Mouse (Mus musculus) adrenal gland, postnatal 36 days (tissue): ENCODE data around the gene Dmpk. TPM values are rescaled to one million over a fixed set of nuclear protein-coding genes. Genes with fewer than 3 reads are reported as not detected.
A peak's percentile ranks its signal among the peaks of the same experiment; 100 is the strongest.

Experiments
- DNase-seq, 2 experiments: peaks; one replicate each; pipeline ENCODE4 v3.0.0; 2021; ENCODE audit warnings: mixed read lengths in 1 of 2
- total RNA-seq, 2 experiments: library from RNA; stranded (reverse); gene quantifications; 2 replicates each; pipeline ENCODE4 v1.2.3; 2021

The Dmpk gene
- total RNA-seq, 2 experiments from 2014 or later, result 81.5 to 110 TPM

DNA sequence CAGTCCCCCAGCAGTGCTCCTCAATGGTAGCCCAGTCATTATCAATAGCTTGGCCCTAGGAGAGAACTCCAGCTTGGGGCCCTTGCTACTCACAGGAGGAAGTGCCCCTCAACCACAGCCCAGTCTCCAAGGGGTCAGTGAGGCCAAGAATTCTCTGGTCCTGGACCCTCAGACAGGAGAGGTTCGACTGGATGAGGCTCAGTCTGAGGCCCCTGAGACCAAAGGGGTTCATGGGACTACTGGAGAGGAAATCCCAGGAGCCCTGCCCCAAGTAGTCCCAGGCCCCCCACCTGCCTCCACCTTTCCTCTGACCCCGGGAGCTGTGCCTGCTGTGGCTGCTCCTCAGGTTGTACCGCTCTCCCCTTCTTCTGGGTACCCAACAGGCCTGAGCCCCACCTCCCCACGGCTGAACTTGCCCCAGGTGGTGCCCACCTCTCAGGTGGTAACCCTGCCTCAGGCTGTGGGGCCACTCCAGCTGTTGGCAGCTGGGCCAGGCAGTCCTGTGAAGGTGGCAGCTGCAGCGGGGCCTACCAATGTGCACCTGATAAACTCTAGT is 12.8 kb downstream of the Dmpk start:
- no peak for DNase-seq

DNA sequence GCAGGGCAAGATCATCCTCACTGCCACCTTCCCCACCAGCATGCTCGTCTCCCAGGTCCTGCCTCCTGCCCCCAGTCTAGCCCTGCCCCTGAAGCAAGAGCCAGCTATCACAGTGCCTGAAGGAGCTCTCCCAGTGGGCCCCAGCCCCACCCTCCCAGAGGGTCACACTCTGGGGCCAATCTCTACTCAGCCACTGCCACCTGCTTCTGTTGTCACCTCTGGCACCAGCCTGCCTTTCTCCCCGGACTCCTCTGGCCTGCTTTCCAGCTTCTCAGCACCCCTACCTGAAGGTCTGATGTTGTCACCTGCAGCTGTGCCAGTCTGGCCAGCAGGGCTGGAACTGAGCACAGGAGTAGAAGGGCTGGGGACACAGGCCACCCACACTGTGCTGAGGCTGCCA is 13.6 kb downstream of the Dmpk start:
- no peak for DNase-seq

DNA sequence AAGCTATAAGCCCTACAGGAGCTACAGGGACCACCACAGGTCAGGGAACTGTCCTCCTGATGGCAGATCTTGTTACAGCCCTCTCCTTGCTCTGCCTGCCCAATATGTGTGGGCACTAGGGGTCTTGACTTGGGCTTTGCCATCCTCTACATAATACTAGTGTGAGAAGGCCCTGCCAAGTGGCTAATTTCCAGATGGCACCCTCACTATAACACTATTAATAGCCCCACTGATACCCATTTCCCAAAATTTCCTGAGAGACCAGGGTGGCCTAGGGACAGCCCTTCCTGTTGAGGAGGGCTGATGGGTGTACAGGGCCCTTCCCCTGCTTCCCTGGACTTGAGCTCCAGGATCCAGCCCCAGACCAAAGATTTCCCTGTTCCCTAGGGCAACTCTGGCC is 14.2 kb downstream of the Dmpk start:
- DNase-seq, result no peak

DNA sequence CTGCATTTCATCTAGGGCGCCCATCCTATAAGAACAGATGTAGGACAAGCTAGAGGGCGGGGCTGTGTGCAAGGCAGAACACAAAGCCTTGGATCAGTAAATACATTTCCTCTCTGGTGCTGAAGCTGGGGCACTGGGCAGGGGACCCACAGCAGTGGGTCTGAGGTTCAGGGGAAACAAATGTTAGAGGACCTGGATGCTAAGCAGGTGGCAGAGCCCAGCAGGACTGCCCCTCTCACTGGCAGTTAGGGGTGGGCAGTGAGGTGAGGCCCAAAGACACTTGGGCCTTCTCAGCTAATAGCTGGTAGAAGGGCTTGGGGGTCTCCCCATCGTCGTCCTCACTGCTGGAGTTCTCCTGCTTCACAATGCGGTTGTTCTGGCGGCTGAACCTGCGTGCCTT is 15.2 kb downstream of the Dmpk start:
- DNase-seq, result no peak

DNA sequence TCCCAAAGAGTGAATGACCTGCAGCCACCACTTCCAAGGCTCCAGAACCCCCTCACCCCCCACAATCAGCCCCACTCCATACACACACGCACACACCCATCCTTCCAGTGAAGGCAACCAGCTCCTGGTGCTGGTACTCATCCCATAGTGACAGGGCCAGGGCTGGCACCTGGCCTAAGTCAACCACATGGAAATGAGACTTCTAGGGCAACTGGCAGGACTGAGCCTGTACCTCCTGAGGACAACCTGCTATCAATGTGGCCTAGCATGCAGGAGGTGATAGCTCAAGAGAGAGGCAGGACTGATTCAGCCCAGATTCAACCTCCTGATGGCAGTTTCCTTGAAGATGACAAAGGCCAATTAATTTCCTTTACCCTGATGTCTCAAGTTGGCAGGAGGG is 16.6 kb downstream of the Dmpk start:
- DNase-seq, result no peak

DNA sequence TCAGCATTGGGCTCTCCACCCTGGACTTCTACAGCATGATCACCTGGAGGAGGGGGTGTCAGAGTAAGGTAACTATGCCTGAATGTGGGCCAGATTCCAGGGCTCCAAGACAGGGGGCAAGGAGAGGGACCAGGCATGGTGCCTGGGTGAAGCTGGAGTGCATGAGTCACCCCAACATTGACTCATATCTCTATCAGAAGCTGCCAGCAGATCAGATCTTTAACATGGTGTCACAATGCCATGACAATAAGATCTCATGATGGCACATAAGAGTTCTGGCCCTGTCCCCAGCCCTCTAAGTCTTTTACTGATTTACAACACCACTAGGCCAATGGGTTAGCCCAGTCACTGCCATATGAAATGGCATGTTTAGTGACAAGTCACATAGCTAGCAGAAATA is 20.1 kb downstream of the Dmpk start:
- no peak for DNase-seq

DNA sequence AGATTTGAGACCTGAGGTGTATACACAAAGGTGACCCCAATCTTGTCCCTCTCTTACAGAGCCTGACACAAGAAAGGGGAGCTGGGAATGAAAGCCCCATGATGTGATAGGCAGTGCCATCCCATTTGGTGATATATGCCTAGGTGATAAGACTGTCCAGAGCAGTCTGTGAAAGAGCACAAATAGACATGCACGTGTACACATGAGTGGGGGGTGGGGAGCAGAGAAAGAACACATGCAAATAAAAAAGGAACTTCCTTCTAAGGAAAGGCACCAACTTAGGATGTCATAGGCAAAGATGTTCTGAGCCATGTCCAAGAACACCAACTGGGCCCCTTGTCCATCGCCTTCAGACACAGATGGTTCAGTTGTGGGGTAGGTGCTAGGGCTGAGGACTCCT is 20.8 kb downstream of the Dmpk start:
- no peak for DNase-seq

DNA sequence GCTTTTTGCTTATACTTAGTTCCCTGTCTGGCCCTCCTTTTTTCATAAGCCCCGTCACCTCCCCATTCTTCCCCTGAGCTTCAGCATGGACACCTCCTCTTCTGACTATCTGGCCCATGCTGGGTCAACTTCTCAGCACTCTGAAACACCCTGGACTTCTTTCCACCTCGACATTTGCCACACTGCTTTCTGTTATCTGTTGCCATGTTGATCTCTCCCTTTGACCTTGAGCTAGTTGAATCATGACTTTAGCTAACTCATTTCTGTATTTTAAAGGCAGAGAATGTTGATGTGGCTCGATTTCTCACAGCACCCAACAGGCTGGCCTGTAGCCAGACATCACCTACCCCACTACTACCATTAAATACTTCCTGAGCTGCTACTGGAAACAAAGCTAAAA is 23.8 kb downstream of the Dmpk start:
- peak in 1 of 2 experiments; percentile 43 for DNase-seq

DNA sequence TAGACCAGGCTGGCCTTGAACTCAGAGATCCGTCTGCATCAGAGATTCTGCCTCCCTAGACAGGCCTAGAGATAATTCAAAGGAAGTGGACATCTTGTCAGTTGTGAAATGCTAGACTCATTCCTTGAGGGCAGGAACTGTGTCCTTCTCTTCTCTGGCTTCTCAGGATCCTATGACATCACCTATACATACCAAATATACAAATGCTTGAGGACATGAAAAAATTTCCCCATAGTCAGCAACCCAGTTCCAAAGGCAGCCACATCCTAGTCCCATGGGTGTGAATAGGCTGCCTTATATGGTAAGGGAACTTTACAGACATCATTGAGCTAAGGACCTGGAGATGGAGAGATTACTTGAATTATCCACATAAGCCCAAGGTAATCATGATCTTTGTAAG is 25.9 kb downstream of the Dmpk start:
- DNase-seq, result peak in 1 of 2 experiments; percentile 22

DNA sequence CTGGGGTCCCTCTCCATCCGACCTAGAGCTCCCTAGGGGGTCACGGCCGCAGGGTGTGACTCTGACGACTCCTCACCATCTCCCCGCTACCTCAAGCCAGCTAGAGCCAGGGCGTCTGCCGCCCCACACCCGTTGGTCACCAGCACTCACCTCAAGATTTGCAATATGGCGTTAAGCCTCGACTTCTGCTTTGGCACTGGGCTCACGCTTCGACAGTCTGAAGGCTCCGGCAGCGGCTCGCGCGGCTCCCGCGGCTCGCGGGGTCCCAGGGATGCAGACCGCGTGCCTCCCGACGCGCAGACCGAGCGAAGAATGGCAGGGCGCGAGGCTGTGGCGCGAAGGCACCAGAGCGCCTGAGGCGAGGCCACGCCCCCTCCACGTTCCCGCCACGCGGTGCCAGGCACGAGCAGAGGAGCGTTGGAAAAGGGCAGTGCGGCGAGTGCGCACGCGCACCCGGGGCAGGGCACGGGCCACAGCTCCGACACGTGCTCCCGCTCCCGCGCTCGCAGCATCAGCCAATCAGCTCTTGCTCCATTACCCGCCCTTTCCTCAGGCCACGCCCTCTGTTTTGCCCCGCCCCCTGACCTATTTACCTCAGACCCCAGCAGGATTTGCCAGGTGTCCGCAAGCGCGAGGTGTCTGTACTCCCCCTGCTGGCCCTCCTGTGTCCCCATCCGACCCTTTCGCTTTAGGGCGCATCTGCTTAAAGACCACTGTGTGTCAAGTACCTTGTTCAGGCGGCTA is 34.6 kb downstream of the Dmpk start, which contains the start of gene Gm4969:
TSS of gene Gm4969 (minus strand) at position 341 of the 744 bp plus-strand sequence.
- peak; percentile 58 to 68 for DNase-seq

DNA sequence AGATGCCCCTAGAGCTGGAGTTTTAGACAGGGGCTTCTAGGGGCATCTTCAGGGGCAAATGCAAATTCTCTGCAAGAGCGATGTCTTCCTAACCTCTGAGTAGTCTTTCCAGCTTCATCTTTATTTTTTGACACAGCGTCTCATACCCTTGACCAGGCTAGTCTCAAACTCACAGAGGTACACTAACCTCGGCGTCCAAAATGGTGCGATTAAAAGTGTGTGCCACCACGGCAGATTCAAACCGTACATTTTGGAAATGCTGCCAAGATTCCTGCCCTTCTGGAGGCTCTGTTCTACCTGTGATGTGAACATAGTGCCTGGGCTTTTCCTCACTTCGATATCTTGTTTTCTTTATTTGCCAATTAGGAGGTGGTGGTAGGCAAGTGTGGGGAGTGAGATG is 35.4 kb downstream of the Dmpk start:
- DNase-seq, result no peak

DNA sequence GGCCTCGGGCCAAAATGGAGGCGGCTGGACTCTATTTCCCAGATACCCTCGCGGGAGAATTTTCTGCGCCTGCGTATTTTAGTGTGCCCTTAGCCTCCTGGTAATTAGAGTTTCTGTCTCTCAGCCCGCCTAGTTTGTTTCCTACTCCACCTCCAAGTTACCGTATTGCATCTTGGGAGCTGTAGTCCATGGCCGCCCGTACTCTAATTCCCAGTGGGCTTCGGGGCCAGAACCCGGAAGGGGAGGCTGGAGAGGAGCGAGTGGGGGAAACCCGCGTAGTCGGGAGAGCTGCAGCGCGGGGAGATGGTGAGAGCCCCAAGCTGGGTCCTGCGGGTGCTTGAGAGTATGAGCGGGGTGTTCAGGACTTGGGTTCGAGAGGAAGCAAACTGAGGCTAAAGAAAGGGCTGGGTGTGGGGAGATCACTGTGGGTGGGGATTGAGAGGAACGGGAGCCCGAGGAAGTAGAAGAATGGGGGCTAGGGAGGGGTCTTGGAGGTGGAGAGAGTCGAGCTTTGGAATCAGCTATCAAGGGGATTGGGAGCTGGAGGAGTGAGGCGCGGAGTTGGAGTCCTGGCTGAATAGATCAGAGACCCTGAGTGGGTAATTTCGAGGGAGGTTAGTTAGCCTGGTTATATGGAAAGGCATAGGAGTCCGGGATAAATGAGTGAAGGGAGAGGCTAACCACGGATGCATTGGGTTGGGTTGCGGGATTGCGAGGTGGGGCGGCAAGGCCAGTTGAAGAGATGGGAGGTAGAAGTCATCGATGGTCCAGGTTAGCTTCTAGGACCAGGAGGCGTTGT is 36.2 kb downstream of the Dmpk start, which contains the start of gene Fbxo46:
TSS of gene Fbxo46 (plus strand) at position 229 of the 799 bp plus-strand sequence.
- peak; percentile 93 for DNase-seq

DNA sequence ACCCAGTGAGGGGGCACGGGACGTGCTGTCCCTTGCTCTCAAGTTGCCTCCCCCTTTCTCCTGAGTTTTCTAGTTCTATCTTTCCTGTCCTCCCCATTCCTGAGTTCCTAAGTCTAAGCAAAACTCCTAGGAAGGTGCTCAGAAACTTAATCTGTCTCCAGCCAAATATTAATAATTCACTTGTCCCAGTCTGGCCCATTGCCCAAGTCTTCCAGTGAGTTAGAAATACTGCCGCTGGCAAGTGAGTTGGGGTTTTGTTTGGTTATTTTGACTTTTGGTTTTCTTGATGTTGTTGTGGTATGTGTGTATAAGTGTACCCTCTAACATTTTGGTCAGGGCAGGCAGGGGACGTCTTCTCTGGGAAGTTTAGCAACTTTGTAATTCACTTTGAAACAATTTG is 38.0 kb downstream of the Dmpk start:
- DNase-seq, result peak in 1 of 2 experiments; percentile 47

DNA sequence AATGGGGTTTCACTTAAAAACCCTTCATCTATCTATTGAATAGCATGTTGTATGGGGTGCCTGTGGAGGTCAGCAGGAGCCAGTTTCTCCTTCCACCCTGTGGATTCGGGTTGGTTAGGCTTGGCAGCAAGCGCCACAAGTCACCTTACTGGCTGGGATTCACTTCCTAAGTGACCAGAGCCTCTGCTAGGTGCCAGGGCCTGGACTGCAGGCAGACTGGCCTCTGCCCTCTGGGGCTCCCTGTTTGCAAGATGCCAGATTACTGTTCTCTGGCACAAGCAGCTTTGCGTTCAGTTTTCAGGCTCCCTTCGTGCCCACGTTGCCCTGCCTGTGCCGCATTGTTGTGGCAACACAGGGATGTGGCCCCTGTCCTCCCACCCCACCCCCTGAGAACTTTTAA is 41.1 kb downstream of the Dmpk start:
- DNase-seq, result no peak

DNA sequence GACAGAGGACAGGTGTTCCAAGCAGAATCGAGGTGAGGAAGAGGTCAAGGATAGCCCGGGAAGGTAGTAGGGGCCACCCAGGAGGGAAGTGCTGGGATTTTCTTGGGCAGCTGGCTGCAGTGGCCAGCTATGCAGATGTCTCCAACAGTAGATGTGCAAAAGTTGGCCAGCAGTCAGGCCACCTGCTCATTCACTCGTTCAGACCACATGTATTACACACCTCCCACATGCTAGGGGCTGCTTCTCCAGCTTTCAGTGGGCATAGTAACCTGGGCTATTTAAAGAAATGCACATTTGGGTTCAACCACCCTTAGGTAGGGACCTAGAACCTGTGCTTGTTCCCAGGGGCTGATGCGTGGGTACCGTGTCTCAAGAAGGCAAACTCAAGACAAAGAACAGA is 44.1 kb downstream of the Dmpk start:
- DNase-seq, result no peak

DNA sequence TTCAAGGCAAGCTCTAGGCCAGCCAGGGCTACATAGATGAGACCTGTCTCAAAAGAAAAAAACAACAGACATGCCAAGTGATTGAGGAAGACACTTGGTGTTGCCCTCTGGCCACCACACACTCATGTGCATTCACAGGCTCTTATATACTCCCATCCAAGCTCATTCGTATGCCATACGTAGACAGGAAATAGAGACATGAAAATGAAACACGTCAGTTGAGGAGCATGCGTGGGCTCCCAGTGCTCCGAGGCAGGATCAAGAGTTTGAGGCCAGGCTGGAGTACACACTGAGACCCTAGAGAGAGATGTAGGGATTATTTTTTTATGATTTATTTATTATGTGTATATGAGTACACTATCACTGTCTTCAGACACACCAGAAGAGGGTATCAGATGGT is 45.7 kb downstream of the Dmpk start:
- no peak for DNase-seq

DNA sequence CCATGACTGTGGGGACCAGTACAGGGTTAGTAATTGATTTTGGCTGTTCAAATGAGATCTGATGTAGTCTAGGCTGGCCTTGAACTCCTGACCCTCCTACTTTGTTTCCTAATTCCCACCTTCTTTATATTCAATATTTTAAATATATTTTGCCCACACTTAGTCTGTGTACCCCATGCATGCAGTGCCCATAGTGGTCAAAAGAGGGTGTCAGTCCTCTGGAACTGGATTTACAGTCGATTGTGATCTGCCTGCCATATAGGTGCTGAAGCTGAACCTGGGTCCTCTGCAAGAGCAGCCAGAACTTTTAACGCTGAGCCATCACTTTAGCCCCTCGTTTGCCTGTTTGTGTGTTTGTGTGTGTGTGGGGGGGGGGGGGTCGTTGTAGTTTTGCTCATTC is 47.0 kb downstream of the Dmpk start:
- peak in 1 of 2 experiments; percentile 39 for DNase-seq

DNA sequence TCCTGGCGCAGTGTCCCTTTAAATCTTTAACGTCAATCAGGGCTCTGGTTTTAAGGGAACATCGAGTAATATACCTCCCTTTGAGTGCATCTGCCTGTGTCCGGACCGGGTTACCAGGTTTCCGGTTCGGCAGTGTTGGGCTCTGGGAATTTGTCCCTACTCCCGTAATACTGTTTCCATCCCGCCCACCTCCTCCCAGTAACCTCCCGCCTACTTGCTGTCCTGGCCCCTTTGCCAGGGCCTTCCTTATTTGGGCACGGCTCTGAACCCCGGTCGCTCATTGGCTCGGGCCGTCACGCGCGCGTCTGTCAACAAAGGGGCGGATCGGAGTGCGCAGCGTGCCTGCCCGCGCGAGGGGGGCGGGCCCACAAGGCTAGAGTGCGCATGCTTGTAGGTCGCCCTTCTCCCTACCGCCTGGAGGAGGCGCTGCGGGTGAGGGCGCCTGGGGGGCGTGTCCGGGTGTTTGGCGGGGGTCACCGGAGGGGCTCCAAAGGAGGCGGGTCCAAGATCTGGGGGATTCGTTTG is 47.7 kb downstream of the Dmpk start:
- DNase-seq, result peak; percentile 98

DNA sequence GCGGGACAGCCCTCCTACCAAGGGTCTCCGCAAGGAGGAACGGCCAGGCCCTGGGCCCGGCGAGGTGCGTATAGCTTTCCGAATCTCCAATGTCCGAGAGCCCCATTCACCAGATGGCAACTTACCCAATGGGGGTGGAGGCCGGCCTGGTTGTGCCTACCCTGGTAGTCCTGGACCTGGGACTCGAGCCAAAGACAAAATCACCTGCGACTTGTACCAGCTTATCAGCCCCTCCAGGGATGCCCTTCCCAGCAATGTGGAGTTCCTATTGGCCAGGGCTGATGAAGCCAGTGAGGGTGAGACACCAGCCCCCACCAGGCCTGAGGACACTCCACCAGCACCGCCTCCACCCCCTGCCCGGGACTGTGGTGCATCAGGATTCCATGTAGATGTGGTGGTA is 52.5 kb downstream of the Dmpk start:
- no peak for DNase-seq

DNA sequence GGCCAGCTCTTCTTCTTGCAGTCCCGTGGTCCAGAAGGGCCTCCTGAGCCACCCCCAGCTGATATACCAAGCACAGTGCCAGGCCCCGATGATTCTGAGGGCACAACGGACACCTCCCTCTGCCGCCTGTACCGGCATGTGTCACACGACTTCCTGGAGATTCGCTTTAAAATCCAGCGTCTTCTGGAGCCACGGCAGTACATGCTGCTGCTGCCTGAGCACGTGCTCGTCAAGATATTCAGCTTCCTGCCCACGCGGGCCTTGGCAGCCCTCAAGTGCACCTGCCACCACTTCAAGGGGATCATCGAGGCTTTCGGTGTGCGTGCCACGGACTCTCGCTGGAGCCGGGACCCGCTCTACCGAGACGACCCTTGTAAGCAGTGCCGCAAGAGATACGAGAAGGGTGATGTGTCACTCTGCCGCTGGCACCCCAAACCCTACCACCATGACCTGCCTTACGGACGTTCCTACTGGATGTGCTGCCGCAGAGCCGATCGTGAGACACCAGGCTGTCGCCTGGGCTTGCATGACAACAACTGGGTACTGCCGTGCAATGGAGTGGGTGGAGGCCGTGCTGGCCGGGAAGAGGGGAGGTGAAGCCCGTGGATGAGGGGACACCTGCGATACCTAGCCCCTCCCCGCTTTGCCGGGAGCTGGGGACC is 53.2 kb downstream of the Dmpk start:
- no peak for DNase-seq

DNA sequence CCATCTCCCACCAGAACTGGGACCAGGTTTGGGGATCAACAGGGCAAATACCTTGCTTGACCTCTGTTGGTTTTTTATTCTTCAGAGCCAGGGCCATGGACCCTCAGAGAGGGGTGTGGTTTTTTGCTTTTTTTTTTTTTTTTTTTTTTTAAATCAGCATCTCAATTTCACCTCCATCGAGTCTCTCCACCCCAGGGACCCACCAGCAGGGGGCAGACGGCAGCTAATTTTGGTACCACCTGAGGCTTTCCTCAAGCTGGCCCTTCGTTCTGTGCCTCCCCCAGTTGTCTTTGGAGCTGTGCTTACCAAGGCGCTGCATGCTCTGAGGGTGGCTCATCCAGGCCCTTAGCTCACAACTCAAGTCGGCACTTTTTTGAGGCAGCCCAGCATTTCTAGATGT is 53.7 kb downstream of the Dmpk start:
- DNase-seq, result peak; percentile 65 to 80
